Mouse (Mus musculus) kidney, postnatal 14 days (tissue): ENCODE measurements around the gene Cpsf6.

ENCODE experiments used
- DNase-seq: peaks from one replicate; pipeline ENCODE4 v3.0.0; 2022; ENCODE audit warnings: mixed read lengths

Cpsf6 gene

GRCm38 (mm10) chr10:117379908-117380307 lies at the start of gene Cpsf6:
Gene Cpsf6 (minus strand): TSS chr10:117380015.
- DNase-seq, result no peak

- DNase-seq, result no peak
Measured at GRCm38 (mm10) chr10:117426615-117426969, 46.8 kb upstream of the Cpsf6 start.

- no peak for DNase-seq
Measured at GRCm38 (mm10) chr10:117425907-117426614, 46.2 kb upstream of the Cpsf6 start.

GRCm38 (mm10) chr10:117425013-117425412 lies 45.2 kb upstream of the Cpsf6 start:
- no peak for DNase-seq

- DNase-seq, result no peak
Measured at GRCm38 (mm10) chr10:117424146-117424905, 44.5 kb upstream of the Cpsf6 start.

- DNase-seq, result no peak
Measured at GRCm38 (mm10) chr10:117423025-117424002, 43.5 kb upstream of the Cpsf6 start.

- no peak for DNase-seq
Measured at GRCm38 (mm10) chr10:117422174-117422808, 42.5 kb upstream of the Cpsf6 start.

GRCm38 (mm10) chr10:117421283-117422107 lies 41.7 kb upstream of the Cpsf6 start:
- DNase-seq, result no peak

GRCm38 (mm10) chr10:117420502-117421282 lies 40.9 kb upstream of the Cpsf6 start:
- no peak for DNase-seq

GRCm38 (mm10) chr10:117419577-117420290 lies 39.9 kb upstream of the Cpsf6 start:
- no peak for DNase-seq

GRCm38 (mm10) chr10:117418668-117419237 lies 38.9 kb upstream of the Cpsf6 start:
- DNase-seq, result no peak

- DNase-seq, result peak; percentile 29
Measured at GRCm38 (mm10) chr10:117417772-117418667, 38.2 kb upstream of the Cpsf6 start.

- DNase-seq, result no peak
Measured at GRCm38 (mm10) chr10:117417470-117417767, 37.6 kb upstream of the Cpsf6 start.

- DNase-seq, result no peak
Measured at GRCm38 (mm10) chr10:117416636-117417469, 37.0 kb upstream of the Cpsf6 start.

GRCm38 (mm10) chr10:117416095-117416494 lies 36.3 kb upstream of the Cpsf6 start:
- DNase-seq, result no peak

- DNase-seq, result no peak
Measured at GRCm38 (mm10) chr10:117415364-117416057, 35.7 kb upstream of the Cpsf6 start.

GRCm38 (mm10) chr10:117414726-117415125 lies 34.9 kb upstream of the Cpsf6 start:
- DNase-seq, result no peak
